ENCODE assay signal across 9 mouse cellular contexts in the genomic region with DNA sequence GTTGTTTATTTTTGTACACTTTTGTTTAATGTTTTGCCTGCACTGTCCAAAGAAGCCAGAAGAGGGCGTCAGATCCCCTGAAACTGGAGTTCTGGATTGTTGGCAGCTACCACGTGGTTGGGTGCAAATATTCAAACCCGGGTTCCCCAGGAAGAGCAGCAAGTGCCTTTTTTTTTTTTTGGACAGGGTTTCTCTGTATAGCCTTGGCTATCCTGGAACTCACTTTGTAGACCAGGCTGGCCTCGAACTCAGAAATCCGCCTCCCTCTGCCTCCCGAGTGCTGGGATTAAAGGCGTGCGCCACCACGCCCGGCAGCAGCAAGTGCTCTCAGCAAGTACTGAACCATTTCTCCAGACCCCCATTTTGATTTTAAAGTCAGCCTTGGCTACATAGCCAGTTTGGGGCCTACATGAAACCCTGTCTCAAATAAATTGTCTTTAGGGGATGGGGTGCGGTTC. TPM values are rescaled to one million over a fixed set of nuclear protein-coding genes. Genes with fewer than 3 reads are reported as not detected.
DNase-seq lines count a peak whose midpoint lies in the region; ATAC-seq and TF ChIP-seq lines count a peak whose summit lies in the region.
"Not testable (repeated sequence)": the region's sequence is repeated elsewhere in the genome, so short reads cannot be mapped to it uniquely, and the experiment has no call there.
"Had no signal": no experiment of that assay in that cellular context is flagged by ENCODE, and none has a peak within 500 bp of the region (broad histone marks: within the 10 kb centered on the region; RNA-seq: fewer than 3 reads in every experiment).

No protein-coding gene starts in this region.

- H3K27me3 ChIP-seq in hindbrain, embryonic 11.5 days (ENCODE audit: control insufficient read depth, insufficient read depth, low read length); lung, embryonic 16.5 days (ENCODE audit: control insufficient read depth, insufficient read depth, low read depth, low read length); small intestine, adult 2 months (ENCODE audit: control insufficient read depth, insufficient read depth, low read length): not testable (repeated sequence)

- not testable (repeated sequence) for H3K4me2 ChIP-seq in hindbrain, embryonic 11.5 days (replicated peaks; ENCODE audit: low read depth, low read length)
- peak overlapping the region; percentile 37; the same call in 1 of the 2 replicates for H3K4me2 ChIP-seq in lung, embryonic 16.5 days (ENCODE audit: low read depth, low read length)

- H3K9ac ChIP-seq in hindbrain, embryonic 11.5 days (ENCODE audit: low read depth, low read length) = not testable (repeated sequence)
- H3K9ac ChIP-seq in lung, embryonic 16.5 days (ENCODE audit: low read length) = peak overlapping the region; percentile 65; the same call in 1 of the 2 replicates

- 71% methylated on average over 11 of the region's 11 CpGs for WGBS in hindbrain, embryonic 11.5 days
- 67% methylated on average over 11 of the region's 11 CpGs for WGBS in lung, embryonic 16.5 days
- 56% methylated on average over 11 of the region's 11 CpGs for WGBS in small intestine, adult 2 months

- H3K4me3 ChIP-seq in gastrocnemius, adult 2 months = peak overlapping the region; percentile 65
- not testable (repeated sequence) for H3K4me3 ChIP-seq in hindbrain, embryonic 11.5 days (ENCODE audit: low read depth, low read length); layer of hippocampus, adult 2 months; small intestine, adult 2 months (ENCODE audit: low read depth, low read length)
- peak overlapping the region; percentile 17 for H3K4me3 ChIP-seq in lung, embryonic 16.5 days (ENCODE audit: low read length)

- DNase-seq in NIH3T3 (ENCODE audit: low read depth) = peak; percentile 81
- peak; percentile 56 for DNase-seq in cerebellum, adult 8-10 months
- DNase-seq in gastrocnemius, adult 2 months = peak; percentile 54
- DNase-seq in hindbrain, embryonic 11.5 days (ENCODE audit: low spot score) = peak; percentile 48
- peak in 1 of 2 experiments; percentile 31 for DNase-seq in layer of hippocampus, adult 2 months (ENCODE audit: low spot score in 2 of 2)

- H3K9me3 ChIP-seq in hindbrain, embryonic 11.5 days (ENCODE audit: control insufficient read depth, low read length); lung, embryonic 16.5 days (ENCODE audit: control insufficient read depth, low read length): not testable (repeated sequence)

- peak overlapping the region; percentile 99 for H3K27ac ChIP-seq in gastrocnemius, adult 2 months
- H3K27ac ChIP-seq in hindbrain, embryonic 11.5 days (ENCODE audit: low read depth, low read length) = not testable (repeated sequence)
- H3K27ac ChIP-seq in layer of hippocampus, adult 2 months = peak overlapping the region; percentile 86
- H3K27ac ChIP-seq in lung, embryonic 16.5 days (ENCODE audit: low read length) = peak overlapping the region; percentile 98
- H3K27ac ChIP-seq in small intestine, adult 2 months (ENCODE audit: insufficient read depth, low read depth, low read length) = peak overlapping the region; percentile 94

- peak; percentile 67 for TF ChIP-seq CTCF in gastrocnemius, adult 2 months (IDR thresholded peaks at IDR 0.05)
- TF ChIP-seq CTCF in layer of hippocampus, adult 2 months (conservative IDR thresholded peaks at IDR 0.05) = peak; percentile 72
- peak; percentile 51; the same call in 1 of the 2 replicates for TF ChIP-seq CTCF in small intestine, adult 2 months (IDR thresholded peaks at IDR 0.05; ENCODE audit: extremely low read depth, insufficient read length, insufficient replicate concordance, low read depth, low read length)

- intact Hi-C loops in gastrocnemius, adult 2 months (cut with DNase I) = not testable (repeated sequence)

- H3K4me1 ChIP-seq in hindbrain, embryonic 11.5 days (replicated peaks; ENCODE audit: control insufficient read depth, insufficient read depth, low read length) = not testable (repeated sequence)
- peaks cover 34% of the 10 kb centered on the region for H3K4me1 ChIP-seq in lung, embryonic 16.5 days (replicated peaks; ENCODE audit: control insufficient read depth, insufficient read depth, low read length)
- peaks cover 20% of the 10 kb centered on the region for H3K4me1 ChIP-seq in small intestine, adult 2 months (ENCODE audit: control insufficient read depth, insufficient read depth, insufficient read length, low read length)

- TF ChIP-seq POLR2A in small intestine, adult 2 months (IDR thresholded peaks at IDR 0.05; ENCODE audit: low read depth, low read length) = not testable (repeated sequence)

- H3K36me3 ChIP-seq in hindbrain, embryonic 11.5 days (ENCODE audit: control insufficient read depth, insufficient read depth, low read length); lung, embryonic 16.5 days (ENCODE audit: control insufficient read depth, insufficient read depth, low read length); small intestine, adult 2 months (ENCODE audit: control insufficient read depth, insufficient read depth, low read length): not testable (repeated sequence)

- ATAC-seq in hindbrain, embryonic 11.5 days (ENCODE audit: low FRiP score); lung, embryonic 16.5 days (ENCODE audit: low read depth): not testable (repeated sequence)

RNA-seq across cellular contexts. Expression of a gene that starts 45.4 kb away (rescaled TPM):
- total RNA-seq in gastrocnemius, adult 2 months (2021) = not detected
- polyA plus RNA-seq in hindbrain, embryonic 11.5 days (2014; fragmentation: Nextera tagmentation; extraction: Ambion mirVana) = 0.15 TPM in 1 of 2 replicates, not detected in the other
- total RNA-seq in layer of hippocampus, adult 2 months (2021) = not detected
- not detected in 2 replicates for polyA plus RNA-seq in lung, embryonic 16.5 days (2015; fragmentation: Nextera tagmentation; extraction: Ambion mirVana)
- not detected in 2 replicates for polyA plus RNA-seq in small intestine, adult 2 months (2012; rRNA removed)
- total RNA-seq: layer of hippocampus, postnatal 14 days; monocyte, adult 5-6 weeks had no signal

RNA-seq across cellular contexts. Expression of a gene that starts 45.5 kb away (rescaled TPM):
- not detected for total RNA-seq in gastrocnemius, adult 2 months (2021)
- not detected in 2 replicates for polyA plus RNA-seq in hindbrain, embryonic 11.5 days (2014; fragmentation: Nextera tagmentation; extraction: Ambion mirVana)
- not detected for total RNA-seq in layer of hippocampus, adult 2 months (2021)
- polyA plus RNA-seq in lung, embryonic 16.5 days (2015; fragmentation: Nextera tagmentation; extraction: Ambion mirVana) = 0.49 and 0.63 TPM in 2 replicates
- polyA plus RNA-seq in small intestine, adult 2 months (2012; rRNA removed) = 5.6 and 11.1 TPM in 2 replicates
- total RNA-seq: layer of hippocampus, postnatal 14 days; monocyte, adult 5-6 weeks had no signal

RNA-seq across cellular contexts. Expression of a gene that starts 55.0 kb away (rescaled TPM):
- 100 to 1,000 TPM in 1 of 2 experiments, 10 to 100 TPM in 1; 58.5 to 108 TPM for total RNA-seq in gastrocnemius, adult 2 months (2021)
- polyA plus RNA-seq in hindbrain, embryonic 11.5 days (2014; fragmentation: Nextera tagmentation; extraction: Ambion mirVana) = 3,351 and 3,402 TPM in 2 replicates
- 100 to 1,000 TPM; 478 to 491 TPM for total RNA-seq in layer of hippocampus, adult 2 months (2021)
- 2,358 and 2,609 TPM in 2 replicates for polyA plus RNA-seq in lung, embryonic 16.5 days (2015; fragmentation: Nextera tagmentation; extraction: Ambion mirVana)
- polyA plus RNA-seq in small intestine, adult 2 months (2012; rRNA removed) = 212 and 749 TPM in 2 replicates
